Mouse (Mus musculus): ENCODE results near the gene Lin28b. TPM values are rescaled to one million over a fixed set of nuclear protein-coding genes. Genes with fewer than 3 reads are reported as not detected.

The Lin28b gene
- total RNA-seq, 4 experiments from 2014 or later, result 0.17 to 0.31 (median 0.26) TPM

Other genes with a start within 250 kb of the Lin28b start
- gene Bves, start 150.6 kb downstream of the Lin28b start, total RNA-seq (2022), result 10 to 100 TPM; 29.5 to 34.0 (median 31.9) TPM
- 1 to 10 TPM; 6.5 to 7.0 (median 6.8) TPM for gene Hace1, start 91.4 kb upstream of the Lin28b start, total RNA-seq (2022)

Measured in heart, adult 8-10 months (tissue).